Mouse (Mus musculus): Measurements from ENCODE around the gene Anks1. TPM values are rescaled to one million over a fixed set of nuclear protein-coding genes. Genes with fewer than 3 reads are reported as not detected.
"Not testable (repeated sequence)": the region's sequence is repeated elsewhere in the genome, so short reads cannot be mapped to it uniquely, and the experiment has no call there.

The Anks1 gene
- polyA plus RNA-seq, 1 experiment from 2014 or later = 14.2 TPM

GRCm38 (mm10) chr17:27976266-27976665, 67.2 kb downstream of the Anks1 start:
- H3K27ac ChIP-seq (ENCODE audit: low read depth, low read length) = no peak overlapping the region
- peaks cover 30% of the 10 kb centered on the region for H3K36me3 ChIP-seq (ENCODE audit: control insufficient read depth, insufficient read depth, low read length)
- no peak overlapping the region for H3K4me2 ChIP-seq (replicated peaks; ENCODE audit: low read depth, low read length)
- 0 out of 2 replicates have a peak, but pooled peaks cover under 1% of the 10 kb centered on the region for H3K4me1 ChIP-seq (ENCODE audit: control insufficient read depth, insufficient read depth, low read length)
- H3K27me3 ChIP-seq (ENCODE audit: control insufficient read depth, insufficient read depth, low read length) = no peaks in the 10 kb centered on the region
- H3K9ac ChIP-seq (ENCODE audit: low read depth, low read length) = no peak overlapping the region
- H3K4me3 ChIP-seq (ENCODE audit: low read length) = no peak overlapping the region
- no peaks in the 10 kb centered on the region for H3K9me3 ChIP-seq (ENCODE audit: control insufficient read depth, low read length)
- WGBS = 87% methylated on average over 14 of the region's 14 CpGs
- ATAC-seq (ENCODE audit: low FRiP score, low TSS enrichment) = no peak

- WGBS = 93% methylated on average over 3 of the region's 3 CpGs
- Histone ChIP-seq H3K9me3 (ENCODE audit: control insufficient read depth, low read length) (no peaks in the 10 kb centered on the region), H3K4me1 (ENCODE audit: control insufficient read depth, insufficient read depth, low read length) (no peaks in the 10 kb centered on the region), H3K9ac (ENCODE audit: low read depth, low read length) (no peak overlapping the region), H3K36me3 (ENCODE audit: control insufficient read depth, insufficient read depth, low read length) (peaks cover 30% of the 10 kb centered on the region), H3K27me3 (ENCODE audit: control insufficient read depth, insufficient read depth, low read length) (no peaks in the 10 kb centered on the region), H3K27ac (ENCODE audit: low read depth, low read length) (no peak overlapping the region), H3K4me3 (ENCODE audit: low read length) (no peak overlapping the region), H3K4me2 (replicated peaks; ENCODE audit: low read depth, low read length) (no peak overlapping the region)
- ATAC-seq (ENCODE audit: low FRiP score, low TSS enrichment) = no peak
Measured at GRCm38 (mm10) chr17:27977008-27977636, 68.0 kb downstream of the Anks1 start.

- no peaks in the 10 kb centered on the region for H3K9me3 ChIP-seq (ENCODE audit: control insufficient read depth, low read length)
- no peaks in the 10 kb centered on the region for H3K27me3 ChIP-seq (ENCODE audit: control insufficient read depth, insufficient read depth, low read length)
- no peak overlapping the region for H3K4me2 ChIP-seq (replicated peaks; ENCODE audit: low read depth, low read length)
- peaks cover 31% of the 10 kb centered on the region for H3K36me3 ChIP-seq (ENCODE audit: control insufficient read depth, insufficient read depth, low read length)
- H3K27ac ChIP-seq (ENCODE audit: low read depth, low read length) = no peak overlapping the region
- no peak overlapping the region for H3K4me3 ChIP-seq (ENCODE audit: low read length)
- no peak overlapping the region for H3K9ac ChIP-seq (ENCODE audit: low read depth, low read length)
- WGBS = 94% methylated on average over 3 of the region's 3 CpGs
- no peaks in the 10 kb centered on the region for H3K4me1 ChIP-seq (ENCODE audit: control insufficient read depth, insufficient read depth, low read length)
- no peak for ATAC-seq (ENCODE audit: low FRiP score, low TSS enrichment)
Measured at GRCm38 (mm10) chr17:27980391-27980955, 71.4 kb downstream of the Anks1 start.

- H3K4me1 ChIP-seq (ENCODE audit: control insufficient read depth, insufficient read depth, low read length) = no peaks in the 10 kb centered on the region
- WGBS = 86% methylated on average over 5 of the region's 5 CpGs
- H3K27me3 ChIP-seq (ENCODE audit: control insufficient read depth, insufficient read depth, low read length) = no peaks in the 10 kb centered on the region
- ATAC-seq (ENCODE audit: low FRiP score, low TSS enrichment) = no peak
- peaks cover 38% of the 10 kb centered on the region for H3K36me3 ChIP-seq (ENCODE audit: control insufficient read depth, insufficient read depth, low read length)
- no peaks in the 10 kb centered on the region for H3K9me3 ChIP-seq (ENCODE audit: control insufficient read depth, low read length)
- H3K4me2 ChIP-seq (replicated peaks; ENCODE audit: low read depth, low read length) = no peak overlapping the region
- no peak overlapping the region for H3K4me3 ChIP-seq (ENCODE audit: low read length)
- H3K27ac ChIP-seq (ENCODE audit: low read depth, low read length) = no peak overlapping the region
- H3K9ac ChIP-seq (ENCODE audit: low read depth, low read length) = no peak overlapping the region
Measured at GRCm38 (mm10) chr17:27981451-27982069, 72.5 kb downstream of the Anks1 start.

- not testable (repeated sequence) for H3K4me1 ChIP-seq (ENCODE audit: control insufficient read depth, insufficient read depth, low read length); H3K27me3 ChIP-seq (ENCODE audit: control insufficient read depth, insufficient read depth, low read length); H3K27ac ChIP-seq (ENCODE audit: low read depth, low read length); H3K9ac ChIP-seq (ENCODE audit: low read depth, low read length); H3K9me3 ChIP-seq (ENCODE audit: control insufficient read depth, low read length); ATAC-seq (ENCODE audit: low FRiP score, low TSS enrichment); H3K4me2 ChIP-seq (replicated peaks; ENCODE audit: low read depth, low read length); H3K4me3 ChIP-seq (ENCODE audit: low read length)
- WGBS = 79% methylated on average over 13 of the region's 14 CpGs
- peaks cover 38% of the 10 kb centered on the region for H3K36me3 ChIP-seq (ENCODE audit: control insufficient read depth, insufficient read depth, low read length)
Measured at GRCm38 (mm10) chr17:27982070-27982457, 73.0 kb downstream of the Anks1 start.

- H3K9me3 ChIP-seq (ENCODE audit: control insufficient read depth, low read length) = no peaks in the 10 kb centered on the region
- peaks cover 31% of the 10 kb centered on the region for H3K36me3 ChIP-seq (ENCODE audit: control insufficient read depth, insufficient read depth, low read length)
- 55% methylated on average over 7 of the region's 7 CpGs for whole genome bisulfite sequencing
- H3K9ac ChIP-seq (ENCODE audit: low read depth, low read length) = no peak overlapping the region
- no peak overlapping the region for H3K27ac ChIP-seq (ENCODE audit: low read depth, low read length)
- no peak overlapping the region for H3K4me2 ChIP-seq (replicated peaks; ENCODE audit: low read depth, low read length)
- H3K27me3 ChIP-seq (ENCODE audit: control insufficient read depth, insufficient read depth, low read length) = no peaks in the 10 kb centered on the region
- no peak for ATAC-seq (ENCODE audit: low FRiP score, low TSS enrichment)
- H3K4me1 ChIP-seq (ENCODE audit: control insufficient read depth, insufficient read depth, low read length) = no peaks in the 10 kb centered on the region
- no peak overlapping the region for H3K4me3 ChIP-seq (ENCODE audit: low read length)
Measured at GRCm38 (mm10) chr17:27982712-27983266, 73.7 kb downstream of the Anks1 start.

- Histone ChIP-seq H3K4me2 (replicated peaks; ENCODE audit: low read depth, low read length) (no peak overlapping the region), H3K4me1 (ENCODE audit: control insufficient read depth, insufficient read depth, low read length) (no peaks in the 10 kb centered on the region), H3K9ac (ENCODE audit: low read depth, low read length) (no peak overlapping the region), H3K9me3 (ENCODE audit: control insufficient read depth, low read length) (no peaks in the 10 kb centered on the region), H3K27ac (ENCODE audit: low read depth, low read length) (no peak overlapping the region), H3K36me3 (ENCODE audit: control insufficient read depth, insufficient read depth, low read length) (peaks cover 28% of the 10 kb centered on the region), H3K27me3 (ENCODE audit: control insufficient read depth, insufficient read depth, low read length) (no peaks in the 10 kb centered on the region), H3K4me3 (ENCODE audit: low read length) (no peak overlapping the region)
- ATAC-seq (ENCODE audit: low FRiP score, low TSS enrichment) = no peak
- 89% methylated on average over 12 of the region's 12 CpGs for WGBS
Measured at GRCm38 (mm10) chr17:27984421-27984820, 75.3 kb downstream of the Anks1 start.

GRCm38 (mm10) chr17:27986106-27986505, 77.0 kb downstream of the Anks1 start:
- no peaks in the 10 kb centered on the region for H3K4me1 ChIP-seq (ENCODE audit: control insufficient read depth, insufficient read depth, low read length)
- no peaks in the 10 kb centered on the region for H3K27me3 ChIP-seq (ENCODE audit: control insufficient read depth, insufficient read depth, low read length)
- no peak overlapping the region for H3K9ac ChIP-seq (ENCODE audit: low read depth, low read length)
- H3K4me2 ChIP-seq (replicated peaks; ENCODE audit: low read depth, low read length) = no peak overlapping the region
- no peak overlapping the region for H3K4me3 ChIP-seq (ENCODE audit: low read length)
- ATAC-seq (ENCODE audit: low FRiP score, low TSS enrichment) = no peak
- peaks cover 26% of the 10 kb centered on the region for H3K36me3 ChIP-seq (ENCODE audit: control insufficient read depth, insufficient read depth, low read length)
- WGBS = 97% methylated on average over 19 of the region's 19 CpGs
- H3K9me3 ChIP-seq (ENCODE audit: control insufficient read depth, low read length) = no peaks in the 10 kb centered on the region
- no peak overlapping the region for H3K27ac ChIP-seq (ENCODE audit: low read depth, low read length)
